1 mouse cellular context compared by ENCODE assay signal in the genomic region with DNA sequence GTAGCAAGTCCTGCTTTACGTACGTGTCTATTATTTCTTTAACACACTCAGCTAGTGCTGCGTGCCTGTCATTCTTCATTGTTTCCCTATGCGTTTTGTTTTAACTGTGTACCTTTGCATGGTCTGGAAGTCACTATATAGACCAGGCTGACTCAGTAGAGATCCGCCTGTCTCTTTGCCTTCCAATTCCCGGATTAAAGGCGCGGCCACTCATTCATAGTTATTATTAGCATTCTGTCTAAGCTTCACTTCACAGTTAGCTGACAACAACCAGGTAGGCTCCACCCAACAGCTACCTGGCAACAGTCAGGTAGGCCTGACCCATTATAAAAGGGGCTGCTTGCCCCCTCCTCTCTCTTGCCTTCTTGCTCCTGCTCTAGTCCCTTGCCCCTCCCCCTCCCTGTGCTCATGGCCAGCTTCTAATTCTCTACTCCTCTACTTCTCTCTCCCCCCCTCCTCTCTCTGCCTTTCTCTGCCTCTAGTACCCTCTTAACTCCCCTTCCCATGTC.
TF ChIP-seq lines count a peak whose summit lies in the region.

No protein-coding gene starts in this region.

TF ChIP-seq in MEL, 35 proteins besides CTCF, POLR2A, EP300 and RAD21:
- no peak for TF ChIP-seq RCOR1 (IDR thresholded peaks at IDR 0.05; ENCODE audit: low read depth, low read length)
- TF ChIP-seq NELFE (IDR thresholded peaks at IDR 0.05; ENCODE audit: low read depth, low read length), result no peak
- TF ChIP-seq GABPA (IDR thresholded peaks at IDR 0.05; ENCODE audit: low read depth, low read length), result no peak
- TF ChIP-seq HCFC1 (IDR thresholded peaks at IDR 0.05; ENCODE audit: low read depth, low read length), result no peak
- TF ChIP-seq USF1 (IDR thresholded peaks at IDR 0.05; ENCODE audit: low read depth, low read length), result no peak
- no peak for TF ChIP-seq NRF1 (IDR thresholded peaks at IDR 0.05; ENCODE audit: insufficient read depth, low read depth, low read length, poor library complexity, severe bottlenecking)
- TF ChIP-seq ETS1 (IDR thresholded peaks at IDR 0.05; ENCODE audit: low read depth, low read length), result 0 out of 2 replicates have a peak, but pooled peaks have one; percentile 1
